Mouse (Mus musculus) cerebellum, postnatal 36 days (tissue): ENCODE measurements around the gene Ctsf.
A peak's percentile ranks its signal among the peaks of the same experiment; 100 is the strongest.
"Not testable (repeated sequence)": the region's sequence is repeated elsewhere in the genome, so short reads cannot be mapped to it uniquely, and the experiment has no call there.

ENCODE experiments used
- DNase-seq, 2 experiments: peaks; one replicate each; pipeline ENCODE4 v3.0.0; 2021 to 2022; ENCODE audit warnings: mixed read lengths in 2 of 2

Ctsf gene

GRCm38 (mm10) chr19:4854552-4855469 lies at the start of gene Ctsf:
TSS of gene Ctsf (plus strand) at chr19:4855130.
- DNase-seq: peak; percentile 95 to 97

- DNase-seq: no peak
Measured at GRCm38 (mm10) chr19:4810309-4810708, 44.6 kb upstream of the Ctsf start.

- DNase-seq: no peak
Measured at GRCm38 (mm10) chr19:4810746-4811062, 44.2 kb upstream of the Ctsf start.

GRCm38 (mm10) chr19:4811063-4811908 lies 43.6 kb upstream of the Ctsf start, which contains the start of the genes Gm21992 and Rbm14:
TSS of gene Gm21992 (minus strand) at chr19:4811612.
TSS of gene Rbm14 (minus strand) at chr19:4811634.
- DNase-seq: peak; percentile 98 to 99

GRCm38 (mm10) chr19:4811909-4812242 lies 43.1 kb upstream of the Ctsf start:
- DNase-seq: no peak

GRCm38 (mm10) chr19:4812334-4812949 lies 42.5 kb upstream of the Ctsf start:
- DNase-seq: not testable (repeated sequence)

GRCm38 (mm10) chr19:4813015-4813414 lies 41.9 kb upstream of the Ctsf start:
- peak; percentile 31 to 36 for DNase-seq

GRCm38 (mm10) chr19:4817182-4817835 lies 37.6 kb upstream of the Ctsf start:
- no peak for DNase-seq

GRCm38 (mm10) chr19:4820678-4821303 lies 34.1 kb upstream of the Ctsf start:
- peak; percentile 40 to 47 for DNase-seq

GRCm38 (mm10) chr19:4828444-4829114 lies 26.4 kb upstream of the Ctsf start:
- DNase-seq: no peak

- DNase-seq: peak; percentile 83 to 85
Measured at GRCm38 (mm10) chr19:4829156-4829555, 25.8 kb upstream of the Ctsf start.

GRCm38 (mm10) chr19:4833977-4834376 lies 21.0 kb upstream of the Ctsf start:
- no peak for DNase-seq

- DNase-seq: no peak
Measured at GRCm38 (mm10) chr19:4836096-4836495, 18.8 kb upstream of the Ctsf start.

- DNase-seq: no peak
Measured at GRCm38 (mm10) chr19:4837049-4837448, 17.9 kb upstream of the Ctsf start.

- DNase-seq: no peak
Measured at GRCm38 (mm10) chr19:4838526-4839140, 16.3 kb upstream of the Ctsf start.

GRCm38 (mm10) chr19:4839149-4839548 lies 15.8 kb upstream of the Ctsf start, which contains the start of the genes Ccs and Ccdc87:
TSS of gene Ccs (minus strand) at chr19:4839332.
TSS of gene Ccdc87 (plus strand) at chr19:4839366.
- peak; percentile 97 to 98 for DNase-seq

- no peak for DNase-seq
Measured at GRCm38 (mm10) chr19:4840848-4841247, 14.1 kb upstream of the Ctsf start.

GRCm38 (mm10) chr19:4842611-4843010 lies 12.3 kb upstream of the Ctsf start:
- no peak for DNase-seq

- no peak for DNase-seq
Measured at GRCm38 (mm10) chr19:4845846-4846245, 9.1 kb upstream of the Ctsf start.

- peak; percentile 31 to 37 for DNase-seq
Measured at GRCm38 (mm10) chr19:4847490-4847889, 7.4 kb upstream of the Ctsf start.

GRCm38 (mm10) chr19:4849800-4850199 lies 5.1 kb upstream of the Ctsf start:
- DNase-seq: no peak
